Mouse (Mus musculus) liver, embryonic 16.5 days (tissue): ENCODE data around the gene Gstm4. TPM values are rescaled to one million over a fixed set of nuclear protein-coding genes. Genes with fewer than 3 reads are reported as not detected.

Experiments used
- ATAC-seq: fragments of 200-750 bp; cut with Nextera tagmentation; 2 replicates; pipeline ENCODE4 v1.8.0; 2017; ENCODE audit warnings: low read depth, mild to moderate bottlenecking, moderate number of reproducible peaks, moderate library complexity
- H3K27ac ChIP-seq: fragments of 300-500 bp; sonication (generic); 2 replicates; pipeline ENCODE4 v1.5.1; 2014; ENCODE audit warnings: mild to moderate bottlenecking, low read length
- H3K27me3 ChIP-seq: fragments of 300-500 bp; sonication (generic); 2 replicates; pipeline ENCODE4 v1.6.1; 2014; ENCODE audit warnings: low read depth, low read length, mixed read lengths; ENCODE audit not compliant: control insufficient read depth, insufficient read depth
- H3K36me3 ChIP-seq: fragments of 300-500 bp; sonication (generic); 2 replicates; pipeline ENCODE4 v1.6.1; 2014; ENCODE audit warnings: mild to moderate bottlenecking; ENCODE audit not compliant: control insufficient read depth, insufficient read depth
- H3K4me1 ChIP-seq: fragments of 300-500 bp; sonication (generic); 2 replicates; pipeline ENCODE4 v1.6.1; 2014; ENCODE audit warnings: low read depth, low read length, mixed read lengths; ENCODE audit not compliant: control insufficient read depth
- H3K4me2 ChIP-seq: fragments of 300-500 bp; sonication (generic); 2 replicates; pipeline ENCODE4 v1.6.1; 2014; ENCODE audit warnings: low read depth, low read length, mixed read lengths
- H3K4me3 ChIP-seq: fragments of 300-500 bp; sonication (generic); 2 replicates; pipeline ENCODE4 v1.5.1; 2014; ENCODE audit warnings: low read depth, mild to moderate bottlenecking, low read length
- H3K9ac ChIP-seq: fragments of 300-500 bp; sonication (generic); 2 replicates; pipeline ENCODE4 v1.6.1; 2014; ENCODE audit warnings: low read depth, low read length
- H3K9me3 ChIP-seq: fragments of 300-500 bp; sonication (generic); replicated peaks from 2 replicates; pipeline ENCODE4 v1.6.1; 2016; ENCODE audit warnings: low read length; ENCODE audit not compliant: control insufficient read depth
- WGBS: fragments of 180-500 bp; shearing (Covaris S2); extraction: QIAGEN DNeasy Blood & Tissue Kit; methylation state at CpG from one replicate; pipeline ENCODE4 v1.1.7; 2014; ENCODE audit not compliant: insufficient replicate concordance; 5-methylcytosine and 5-hydroxymethylcytosine counted together
- polyA plus RNA-seq: library from polyadenylated mRNA; unstranded; fragments of >200 nt; fragmentation: Nextera tagmentation; extraction: Ambion mirVana; gene quantifications from 2 replicates; pipeline ENCODE4 v1.2.1, GENCODE M21; 2015

Gene Gstm4
- polyA plus RNA-seq, result 16.8 and 17.0 TPM in 2 replicates

DNA sequence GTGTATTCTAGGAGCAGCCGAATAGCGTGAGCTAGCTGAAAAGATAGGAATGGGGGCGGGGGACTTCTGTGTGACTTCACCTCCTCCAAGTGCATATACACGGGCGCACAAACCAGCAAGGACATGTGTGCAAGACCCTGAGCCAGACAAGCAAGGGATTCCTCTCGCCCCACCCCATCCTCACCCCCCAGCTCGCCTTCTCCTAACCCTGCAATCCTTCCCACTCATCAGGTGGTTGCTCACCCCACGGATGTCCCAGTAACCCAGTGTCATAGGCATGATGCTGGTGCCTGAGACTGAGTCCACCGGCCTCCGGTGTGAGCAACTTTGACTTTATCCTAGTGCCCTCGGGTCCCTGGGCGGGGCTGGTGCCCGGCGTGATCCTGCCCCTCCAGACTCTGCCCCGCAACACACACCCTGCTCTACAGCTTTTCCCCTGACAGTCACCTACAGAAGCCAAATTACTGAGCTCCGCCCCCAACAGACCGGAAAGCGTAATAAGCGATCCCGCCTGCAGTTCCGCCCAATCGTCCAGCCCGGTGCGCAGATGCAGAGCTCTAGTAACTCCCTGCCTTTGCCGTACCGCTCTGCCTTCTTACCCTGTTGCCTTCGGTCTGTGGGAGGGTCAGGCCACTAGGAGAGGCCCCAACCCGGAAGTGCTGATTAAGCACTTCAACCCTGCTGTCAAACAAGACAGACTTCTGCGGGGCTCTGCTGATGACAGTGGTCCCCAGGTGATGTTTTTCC is at the start of gene Gstm4:
Gene Gstm4, minus strand, starts transcription at position 501 of the 747 bp plus-strand sequence.
- Histone ChIP-seq H3K9me3 (no peaks in the 10 kb centered on the region), H3K27me3 (no peaks in the 10 kb centered on the region), H3K4me1 (peaks cover 20% of the 10 kb centered on the region), H3K36me3 (no peaks in the 10 kb centered on the region), H3K27ac (peak within 1 kb of the TSS; percentile 71), H3K9ac (peak within 1 kb of the TSS; percentile 66), H3K4me3 (peak within 1 kb of the TSS; percentile 62), H3K4me2 (peak within 1 kb of the TSS; percentile 78)
- ATAC-seq, result peak; percentile 90
- 4% methylated on average over 29 of the region's 29 CpGs for WGBS

DNA sequence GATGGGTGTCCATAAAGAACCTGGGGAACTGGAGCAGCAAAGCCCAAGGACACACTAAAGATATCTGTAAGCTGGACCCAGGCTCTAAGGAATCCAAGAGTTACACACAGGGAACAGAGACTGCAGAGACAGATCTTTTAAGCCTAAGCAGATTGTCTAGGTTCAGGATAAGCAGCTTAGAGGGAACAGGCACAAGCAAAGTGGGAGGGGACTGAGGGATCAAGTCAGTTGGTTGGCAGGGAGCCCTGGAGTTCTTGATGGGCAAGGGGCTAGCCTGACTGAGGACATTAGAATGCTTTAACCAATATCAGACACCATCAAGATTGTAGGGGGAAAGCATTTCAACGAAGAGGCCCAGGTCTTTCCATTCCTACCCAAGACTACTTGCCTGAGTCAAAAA is 49.5 kb upstream of the Gstm4 start:
- Histone ChIP-seq H3K9ac (peak overlapping the region; percentile 27), H3K36me3 (no peaks in the 10 kb centered on the region), H3K4me1 (peaks cover 68% of the 10 kb centered on the region), H3K4me2 (no peak overlapping the region), H3K9me3 (no peaks in the 10 kb centered on the region), H3K4me3 (no peak overlapping the region), H3K27ac (peak overlapping the region; percentile 43), H3K27me3 (no peaks in the 10 kb centered on the region)
- WGBS, result 76% methylated on average over 1 of the region's 1 CpGs
- no peak for ATAC-seq

DNA sequence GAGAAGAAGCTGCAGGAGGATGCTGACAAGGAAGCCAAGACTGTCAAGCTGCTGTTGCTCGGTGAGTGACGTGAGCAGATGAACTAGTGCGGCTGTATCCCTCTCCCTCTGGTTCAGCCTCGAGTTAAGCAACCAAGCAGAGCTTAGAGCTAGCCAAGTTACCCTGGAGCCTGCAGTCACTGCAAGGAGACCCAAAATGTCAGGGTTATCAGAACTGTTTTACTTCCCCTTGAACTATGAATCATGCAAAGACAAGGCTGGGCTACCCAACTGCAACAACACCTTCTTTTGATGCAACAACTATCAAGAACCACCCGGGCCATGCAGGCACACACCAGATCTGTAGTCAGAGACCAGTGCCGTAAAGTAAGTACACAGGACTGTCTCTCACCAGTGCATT is 48.6 kb upstream of the Gstm4 start:
- Histone ChIP-seq H3K36me3 (no peaks in the 10 kb centered on the region), H3K9ac (peak overlapping the region; percentile 18; the same call in 1 of the 2 replicates), H3K4me1 (peaks cover 69% of the 10 kb centered on the region), H3K27ac (peak overlapping the region; percentile 43), H3K4me2 (no peak overlapping the region), H3K4me3 (no peak overlapping the region), H3K27me3 (no peaks in the 10 kb centered on the region), H3K9me3 (no peaks in the 10 kb centered on the region)
- no peak for ATAC-seq
- WGBS, result 57% methylated on average over 6 of the region's 6 CpGs

DNA sequence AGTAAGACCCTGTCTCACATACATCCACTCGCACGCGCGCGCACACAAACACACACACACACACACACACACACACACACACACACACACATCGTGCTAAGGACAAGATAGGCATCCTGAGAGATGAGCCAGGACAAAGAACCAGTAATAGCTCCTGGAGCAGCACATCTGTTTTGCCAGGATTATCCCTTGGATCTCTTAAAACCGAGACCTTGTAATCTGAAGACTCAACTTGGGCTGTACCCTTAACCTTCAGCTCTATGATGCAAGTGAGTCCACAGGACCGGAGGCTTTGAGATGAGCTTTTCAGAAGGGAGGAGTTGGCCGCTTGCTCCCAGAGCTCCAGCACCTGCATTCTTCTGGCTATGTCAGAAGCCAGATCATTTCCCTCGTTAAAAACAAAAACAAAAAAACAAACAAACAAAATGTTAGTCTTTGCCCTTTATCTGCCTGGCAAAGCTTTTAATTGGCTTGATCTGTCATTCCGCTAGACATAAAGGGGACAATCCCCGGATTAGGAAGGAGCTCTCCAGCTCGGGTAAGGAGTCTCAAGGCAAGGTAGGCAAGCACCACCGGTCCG is 47.9 kb upstream of the Gstm4 start, which contains the start of gene Gnat2:
Gene Gnat2, plus strand, starts transcription at position 254 of the 580 bp plus-strand sequence.
- Histone ChIP-seq H3K36me3 (no peaks in the 10 kb centered on the region), H3K4me3 (no peak within 1 kb of the TSS), H3K4me2 (no peak within 1 kb of the TSS), H3K27ac (peak within 1 kb of the TSS; percentile 43), H3K9me3 (no peaks in the 10 kb centered on the region), H3K9ac (peak within 1 kb of the TSS; percentile 18; the same call in 1 of the 2 replicates), H3K4me1 (peaks cover 64% of the 10 kb centered on the region), H3K27me3 (no peaks in the 10 kb centered on the region)
- 79% methylated on average over 15 of the region's 15 CpGs for WGBS
- ATAC-seq, result no peak

DNA sequence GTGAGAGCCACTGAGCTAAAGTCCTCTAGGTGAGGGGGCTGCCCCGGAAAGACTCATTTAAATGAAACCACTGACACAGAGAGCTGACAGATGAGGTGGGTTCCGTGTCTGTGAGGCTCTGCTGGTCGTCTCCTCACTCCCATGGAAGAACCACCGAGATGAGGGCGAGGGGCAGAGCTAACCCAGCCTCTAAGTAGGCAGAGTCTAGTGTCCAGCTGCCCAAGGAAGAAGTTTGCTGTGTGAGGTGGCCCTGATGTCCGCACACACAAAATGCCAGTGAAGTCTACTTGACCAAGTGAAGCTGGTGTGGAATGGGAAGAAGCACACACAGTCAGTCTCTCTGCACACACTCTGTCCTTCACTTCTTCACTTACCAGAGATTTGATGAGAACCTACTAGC is 47.3 kb upstream of the Gstm4 start:
- WGBS, result 62% methylated on average over 6 of the region's 6 CpGs
- no peak overlapping the region for H3K4me2 ChIP-seq
- peak overlapping the region; percentile 15; the same call in 1 of the 2 replicates for H3K9ac ChIP-seq
- H3K9me3 ChIP-seq, result no peaks in the 10 kb centered on the region
- no peak for ATAC-seq
- H3K4me1 ChIP-seq, result peaks cover 64% of the 10 kb centered on the region
- H3K27me3 ChIP-seq, result no peaks in the 10 kb centered on the region
- no peaks in the 10 kb centered on the region for H3K36me3 ChIP-seq
- H3K27ac ChIP-seq, result no peak overlapping the region
- H3K4me3 ChIP-seq, result no peak overlapping the region

DNA sequence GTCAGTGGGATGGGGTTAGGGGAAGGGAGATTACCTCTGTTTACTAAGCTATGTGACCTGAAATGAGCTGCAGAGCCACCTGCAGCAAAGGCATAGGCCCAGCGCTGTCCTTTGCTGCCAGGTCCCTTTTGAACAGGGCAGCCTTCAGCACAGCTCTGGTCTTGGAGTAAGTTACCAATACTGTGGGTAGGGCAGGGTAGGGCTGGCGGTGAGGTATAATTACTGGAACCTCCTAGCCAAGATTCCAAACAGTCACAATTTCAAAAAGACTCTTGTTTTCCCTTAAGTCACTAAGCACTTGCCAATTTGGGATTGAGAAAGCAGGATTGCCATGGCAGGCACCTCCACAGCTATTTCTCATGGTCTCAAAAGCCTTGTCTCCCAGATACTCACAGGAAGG is 45.9 kb upstream of the Gstm4 start:
- ATAC-seq, result no peak
- 87% methylated on average over 2 of the region's 2 CpGs for WGBS
- H3K4me1 ChIP-seq, result peaks cover 64% of the 10 kb centered on the region
- no peaks in the 10 kb centered on the region for H3K27me3 ChIP-seq
- no peak overlapping the region for H3K9ac ChIP-seq
- no peak overlapping the region for H3K4me2 ChIP-seq
- H3K27ac ChIP-seq, result no peak overlapping the region; the same call in none of the 2 replicates
- H3K4me3 ChIP-seq, result no peak overlapping the region
- H3K9me3 ChIP-seq, result no peaks in the 10 kb centered on the region
- no peaks in the 10 kb centered on the region for H3K36me3 ChIP-seq

DNA sequence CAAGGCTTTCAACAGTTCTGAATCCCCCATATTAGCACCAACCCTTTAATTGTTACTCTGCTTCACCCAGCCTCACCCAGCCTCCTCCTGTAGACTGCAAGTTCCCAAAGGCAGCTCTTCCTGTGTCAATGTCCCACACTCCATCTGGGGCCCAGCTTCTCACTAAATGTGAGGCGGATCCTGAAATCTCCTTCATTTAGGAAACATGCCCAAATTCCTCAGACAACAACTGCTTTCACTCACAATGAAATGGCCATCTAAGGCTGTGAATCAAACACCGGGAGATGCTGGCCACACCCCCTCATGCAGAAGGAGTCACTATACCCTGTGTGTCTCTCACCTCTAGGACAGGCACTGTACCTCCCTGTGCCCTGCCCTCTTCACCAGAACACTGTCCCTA is 45.2 kb upstream of the Gstm4 start:
- peaks cover 57% of the 10 kb centered on the region for H3K4me1 ChIP-seq
- H3K27me3 ChIP-seq, result no peaks in the 10 kb centered on the region
- H3K27ac ChIP-seq, result no peak overlapping the region
- H3K4me3 ChIP-seq, result no peak overlapping the region
- WGBS, result 55% methylated on average over 2 of the region's 2 CpGs
- no peaks in the 10 kb centered on the region for H3K9me3 ChIP-seq
- no peak for ATAC-seq
- H3K9ac ChIP-seq, result no peak overlapping the region
- no peaks in the 10 kb centered on the region for H3K36me3 ChIP-seq
- H3K4me2 ChIP-seq, result no peak overlapping the region

DNA sequence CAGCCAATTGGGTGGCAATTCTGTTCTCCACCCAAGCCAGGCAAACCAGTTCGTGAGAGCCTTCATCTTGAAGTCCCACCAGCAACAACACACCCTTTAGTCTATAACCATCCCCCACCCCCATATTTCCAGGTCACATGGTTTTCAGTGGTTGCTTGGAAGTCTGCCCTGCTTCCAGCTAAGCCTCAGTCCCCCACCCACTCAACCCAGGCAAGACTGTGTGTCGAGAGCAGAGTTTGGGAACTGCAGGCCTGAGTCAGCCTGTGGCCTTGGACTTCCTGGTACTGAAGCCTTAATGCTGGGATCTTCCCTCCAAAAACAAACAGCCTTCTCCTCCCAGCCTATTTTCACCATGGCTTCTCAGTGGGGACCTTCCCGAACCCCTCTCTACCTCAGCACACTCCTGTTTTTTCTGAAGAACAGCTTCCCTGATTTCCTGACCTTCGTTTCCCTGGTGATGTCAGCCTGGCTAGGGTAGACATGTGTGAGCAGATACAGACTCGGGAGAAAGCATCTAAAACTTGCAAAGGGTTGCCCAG is 44.2 kb upstream of the Gstm4 start:
- 64% methylated on average over 5 of the region's 5 CpGs for WGBS
- no peak for ATAC-seq
- Histone ChIP-seq H3K4me2 (no peak overlapping the region), H3K9me3 (no peaks in the 10 kb centered on the region), H3K9ac (peak overlapping the region; percentile 23; the same call in 1 of the 2 replicates), H3K4me3 (no peak overlapping the region), H3K36me3 (no peaks in the 10 kb centered on the region), H3K4me1 (peaks cover 57% of the 10 kb centered on the region), H3K27me3 (no peaks in the 10 kb centered on the region), H3K27ac (peak overlapping the region; percentile 23)

DNA sequence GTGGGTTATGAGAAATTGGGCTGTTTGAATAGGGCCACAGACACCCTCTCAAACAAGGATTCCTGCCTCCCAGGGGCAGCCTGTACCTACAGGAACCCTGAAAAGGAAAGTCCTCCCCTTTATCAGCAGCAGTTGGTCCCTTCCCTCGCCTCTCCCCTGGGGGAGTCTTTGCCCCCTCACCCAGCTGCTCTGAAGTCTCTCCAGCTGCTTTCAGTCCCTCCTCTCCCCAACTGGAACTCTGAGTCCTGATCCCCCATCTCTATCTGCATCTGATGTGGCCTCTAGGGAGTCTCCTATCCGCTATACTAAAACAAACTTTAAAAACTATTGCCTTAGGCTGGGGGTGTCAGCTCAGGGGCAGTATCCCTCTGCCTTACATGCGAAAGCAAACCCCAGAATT is 42.6 kb upstream of the Gstm4 start:
- Histone ChIP-seq H3K4me3 (peak overlapping the region; percentile 91), H3K27ac (peak overlapping the region; percentile 89), H3K4me1 (peaks cover 64% of the 10 kb centered on the region), H3K4me2 (peak overlapping the region; percentile 98), H3K27me3 (no peaks in the 10 kb centered on the region), H3K36me3 (no peaks in the 10 kb centered on the region), H3K9me3 (no peaks in the 10 kb centered on the region), H3K9ac (peak overlapping the region; percentile 91)
- ATAC-seq, result no peak
- 52% methylated on average over 3 of the region's 3 CpGs for WGBS
